Mouse (Mus musculus): ENCODE results near the gene Setd5. TPM values are rescaled to one million over a fixed set of nuclear protein-coding genes. Genes with fewer than 3 reads are reported as not detected.

Gene Setd5
- polyA plus RNA-seq, 1 experiment from 2014 or later = 90.7 TPM

DNA sequence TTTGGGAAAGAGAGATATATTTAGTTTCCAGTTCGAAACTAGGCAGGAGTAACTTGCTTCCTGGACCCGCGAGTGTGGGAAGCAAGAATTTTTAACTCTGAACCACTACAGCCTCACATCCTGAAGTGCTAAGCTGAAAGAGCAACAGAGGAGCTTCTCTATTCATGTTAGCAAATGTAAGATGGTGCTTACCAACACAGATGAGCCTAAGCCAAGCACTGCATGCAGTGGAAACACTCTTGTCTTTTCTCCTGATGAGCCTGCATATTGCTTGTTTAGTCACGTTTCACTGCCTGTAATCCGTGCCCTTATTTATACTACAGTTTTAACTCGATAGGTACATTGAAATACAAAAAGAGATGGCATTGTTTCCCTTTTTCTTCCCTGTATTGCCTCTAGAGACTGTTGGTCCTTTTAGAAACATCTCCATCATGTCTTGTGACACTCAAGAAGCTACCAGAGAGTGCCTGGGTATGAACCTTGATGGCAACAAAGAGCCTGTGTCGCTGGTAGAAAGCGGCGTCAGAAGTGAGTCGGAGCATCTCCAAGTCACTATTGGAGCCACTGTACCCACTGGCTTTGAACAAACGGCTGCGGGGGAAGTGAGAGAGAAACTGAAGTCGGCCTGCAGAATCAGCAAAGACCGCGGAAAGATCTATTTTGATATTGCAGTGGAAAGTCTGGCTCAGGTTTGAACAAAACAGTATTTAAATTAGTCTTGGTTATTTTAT is 30.0 kb upstream of the Setd5 start:
- Histone ChIP-seq H3K4me1 (ENCODE audit: control insufficient read depth, insufficient read depth, low read length) (peaks cover 3% of the 10 kb centered on the region; the same call in 1 of the 2 replicates), H3K4me3 (ENCODE audit: low read depth, low read length) (peak overlapping the region; percentile 63), H3K4me2 (ENCODE audit: low read depth, severe bottlenecking) (peak overlapping the region; percentile 88), H3K36me3 (ENCODE audit: control insufficient read depth, insufficient read depth, low read length) (0 out of 2 replicates have a peak, but pooled peaks cover 6% of the 10 kb centered on the region), H3K9ac (ENCODE audit: low read length) (no peak overlapping the region), H3K27me3 (ENCODE audit: control insufficient read depth, insufficient read depth, low read length) (no peaks in the 10 kb centered on the region), H3K9me3 (ENCODE audit: control insufficient read depth, low read length) (no peaks in the 10 kb centered on the region), H3K27ac (replicated peaks; ENCODE audit: low read depth, low read length) (no peak overlapping the region)
- 70% methylated on average over 15 of the region's 15 CpGs for WGBS
- DNase-seq (ENCODE audit: low spot score) = no peak
- no peak for ATAC-seq (ENCODE audit: insufficient number of reproducible peaks, low FRiP score, low TSS enrichment, low read depth)

DNA sequence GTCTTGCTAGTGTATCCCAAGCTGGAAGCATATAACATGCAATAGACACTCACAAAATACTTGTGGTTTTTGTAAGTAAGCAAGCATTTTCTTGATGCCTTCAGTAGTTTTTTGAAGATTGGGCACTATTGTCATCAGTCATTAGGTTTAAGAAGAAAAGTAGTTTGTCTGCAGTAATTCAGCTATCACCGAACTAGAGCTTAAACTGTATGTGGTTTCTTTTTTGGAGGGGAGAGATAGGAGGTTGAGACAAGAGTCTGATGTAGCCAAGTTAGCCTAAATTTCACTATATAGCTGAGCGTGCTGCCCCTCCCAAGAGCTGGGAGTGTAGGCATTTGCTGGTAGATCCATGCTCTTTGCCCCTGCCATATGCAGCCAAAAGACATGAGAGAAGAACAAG is 28.8 kb upstream of the Setd5 start:
- H3K36me3 ChIP-seq (ENCODE audit: control insufficient read depth, insufficient read depth, low read length) = 0 out of 2 replicates have a peak, but pooled peaks cover 6% of the 10 kb centered on the region
- no peaks in the 10 kb centered on the region for H3K27me3 ChIP-seq (ENCODE audit: control insufficient read depth, insufficient read depth, low read length)
- WGBS = 97% methylated on average over 2 of the region's 2 CpGs
- no peak for DNase-seq (ENCODE audit: low spot score)
- peaks cover 3% of the 10 kb centered on the region; the same call in 1 of the 2 replicates for H3K4me1 ChIP-seq (ENCODE audit: control insufficient read depth, insufficient read depth, low read length)
- H3K9me3 ChIP-seq (ENCODE audit: control insufficient read depth, low read length) = no peaks in the 10 kb centered on the region
- ATAC-seq (ENCODE audit: insufficient number of reproducible peaks, low FRiP score, low TSS enrichment, low read depth) = no peak
- H3K4me2 ChIP-seq (ENCODE audit: low read depth, severe bottlenecking) = no peak overlapping the region
- no peak overlapping the region for H3K27ac ChIP-seq (replicated peaks; ENCODE audit: low read depth, low read length)
- no peak overlapping the region for H3K4me3 ChIP-seq (ENCODE audit: low read depth, low read length)
- H3K9ac ChIP-seq (ENCODE audit: low read length) = no peak overlapping the region

GRCm38 (mm10) chr6:113049159-113049558 is 28.0 kb upstream of the Setd5 start:
- no peaks in the 10 kb centered on the region for H3K27me3 ChIP-seq (ENCODE audit: control insufficient read depth, insufficient read depth, low read length)
- no peak for ATAC-seq (ENCODE audit: insufficient number of reproducible peaks, low FRiP score, low TSS enrichment, low read depth)
- WGBS = 92% methylated on average over 3 of the region's 3 CpGs

DNA sequence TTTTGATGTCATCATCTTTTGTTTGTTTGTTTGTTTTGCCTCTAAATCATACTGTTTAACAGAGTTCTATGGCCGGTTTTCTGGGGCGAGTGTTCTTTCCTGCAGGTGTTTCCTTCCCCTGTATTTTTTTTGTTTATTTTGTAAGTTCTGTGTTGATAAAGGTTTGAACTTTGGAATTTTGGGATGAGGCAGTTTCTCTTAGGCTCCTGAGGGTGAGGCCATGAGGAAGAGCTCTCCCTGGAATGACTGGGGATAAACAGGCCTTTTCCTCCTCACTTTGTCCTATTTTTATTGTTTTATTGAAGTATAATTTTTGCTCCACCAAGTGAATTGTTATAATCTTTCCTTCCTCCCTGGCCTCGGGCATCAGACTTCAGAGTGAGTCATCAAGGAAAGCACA is 24.2 kb upstream of the Setd5 start:
- H3K4me1 ChIP-seq (ENCODE audit: control insufficient read depth, insufficient read depth, low read length) = no peaks in the 10 kb centered on the region
- 88% methylated on average over 3 of the region's 3 CpGs for WGBS
- no peak overlapping the region for H3K4me2 ChIP-seq (ENCODE audit: low read depth, severe bottlenecking)
- no peak overlapping the region for H3K27ac ChIP-seq (replicated peaks; ENCODE audit: low read depth, low read length)
- no peak for ATAC-seq (ENCODE audit: insufficient number of reproducible peaks, low FRiP score, low TSS enrichment, low read depth)
- no peaks in the 10 kb centered on the region for H3K27me3 ChIP-seq (ENCODE audit: control insufficient read depth, insufficient read depth, low read length)
- no peak overlapping the region for H3K4me3 ChIP-seq (ENCODE audit: low read depth, low read length)
- no peak overlapping the region for H3K9ac ChIP-seq (ENCODE audit: low read length)
- no peaks in the 10 kb centered on the region for H3K9me3 ChIP-seq (ENCODE audit: control insufficient read depth, low read length)
- DNase-seq (ENCODE audit: low spot score) = no peak
- H3K36me3 ChIP-seq (ENCODE audit: control insufficient read depth, insufficient read depth, low read length) = peaks cover 11% of the 10 kb centered on the region; the same call in 1 of the 2 replicates

More at GRCm38 (mm10) chr6:113049159-113049558, 28.0 kb upstream of the Setd5 start:
- Histone ChIP-seq H3K27ac (replicated peaks; ENCODE audit: low read depth, low read length) (no peak overlapping the region), H3K4me2 (ENCODE audit: low read depth, severe bottlenecking) (no peak overlapping the region), H3K4me1 (ENCODE audit: control insufficient read depth, insufficient read depth, low read length) (peaks cover 3% of the 10 kb centered on the region; the same call in 1 of the 2 replicates), H3K9ac (ENCODE audit: low read length) (no peak overlapping the region), H3K36me3 (ENCODE audit: control insufficient read depth, insufficient read depth, low read length) (0 out of 2 replicates have a peak, but pooled peaks cover 6% of the 10 kb centered on the region), H3K4me3 (ENCODE audit: low read depth, low read length) (no peak overlapping the region), H3K9me3 (ENCODE audit: control insufficient read depth, low read length) (no peaks in the 10 kb centered on the region)
- no peak for DNase-seq (ENCODE audit: low spot score)

DNA sequence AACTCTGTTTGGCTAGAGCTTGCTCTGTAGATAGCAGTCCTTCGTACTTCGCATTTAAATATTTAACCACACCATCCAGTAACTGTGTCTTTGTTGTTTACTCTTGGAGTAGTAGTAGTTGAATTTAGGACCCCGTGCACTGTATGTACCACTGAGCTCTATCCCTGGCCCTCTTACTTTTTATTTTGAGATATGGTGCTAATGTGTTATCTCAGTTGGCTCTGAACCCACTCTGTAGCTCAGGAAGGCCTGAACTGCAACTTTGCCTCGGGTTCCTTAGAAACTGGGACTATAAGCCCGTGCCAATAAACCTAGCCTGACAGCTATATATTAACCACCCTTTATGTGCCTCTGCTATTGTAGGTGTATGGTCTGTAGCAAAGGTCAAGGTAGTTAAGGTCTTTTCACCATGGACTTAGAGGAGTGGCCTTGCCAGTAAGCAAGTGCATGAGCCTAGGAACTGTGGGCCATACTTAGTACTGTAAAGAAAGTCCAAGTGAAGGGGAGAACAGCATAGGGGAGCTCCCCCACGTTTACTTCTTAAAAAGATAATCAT is 22.5 kb upstream of the Setd5 start:
- H3K4me1 ChIP-seq (ENCODE audit: control insufficient read depth, insufficient read depth, low read length) = no peaks in the 10 kb centered on the region
- no peaks in the 10 kb centered on the region for H3K27me3 ChIP-seq (ENCODE audit: control insufficient read depth, insufficient read depth, low read length)
- no peak for DNase-seq (ENCODE audit: low spot score)
- no peaks in the 10 kb centered on the region for H3K9me3 ChIP-seq (ENCODE audit: control insufficient read depth, low read length)
- WGBS = 91% methylated on average over 6 of the region's 6 CpGs
- H3K4me3 ChIP-seq (ENCODE audit: low read depth, low read length) = no peak overlapping the region
- H3K9ac ChIP-seq (ENCODE audit: low read length) = no peak overlapping the region
- H3K4me2 ChIP-seq (ENCODE audit: low read depth, severe bottlenecking) = no peak overlapping the region
- no peak overlapping the region for H3K27ac ChIP-seq (replicated peaks; ENCODE audit: low read depth, low read length)
- no peak for ATAC-seq (ENCODE audit: insufficient number of reproducible peaks, low FRiP score, low TSS enrichment, low read depth)
- H3K36me3 ChIP-seq (ENCODE audit: control insufficient read depth, insufficient read depth, low read length) = peaks cover 9% of the 10 kb centered on the region; the same call in 1 of the 2 replicates

- WGBS = 70% methylated on average over 1 of the region's 1 CpGs
- Histone ChIP-seq H3K27me3 (ENCODE audit: control insufficient read depth, insufficient read depth, low read length) (no peaks in the 10 kb centered on the region), H3K9me3 (ENCODE audit: control insufficient read depth, low read length) (no peaks in the 10 kb centered on the region), H3K4me3 (ENCODE audit: low read depth, low read length) (no peak overlapping the region), H3K4me2 (ENCODE audit: low read depth, severe bottlenecking) (no peak overlapping the region), H3K27ac (replicated peaks; ENCODE audit: low read depth, low read length) (no peak overlapping the region), H3K36me3 (ENCODE audit: control insufficient read depth, insufficient read depth, low read length) (peaks cover 9% of the 10 kb centered on the region; the same call in 1 of the 2 replicates), H3K9ac (ENCODE audit: low read length) (no peak overlapping the region), H3K4me1 (ENCODE audit: control insufficient read depth, insufficient read depth, low read length) (no peaks in the 10 kb centered on the region)
- ATAC-seq (ENCODE audit: insufficient number of reproducible peaks, low FRiP score, low TSS enrichment, low read depth) = no peak
- no peak for DNase-seq (ENCODE audit: low spot score)
Measured at GRCm38 (mm10) chr6:113060892-113061563, 16.1 kb upstream of the Setd5 start.

DNA sequence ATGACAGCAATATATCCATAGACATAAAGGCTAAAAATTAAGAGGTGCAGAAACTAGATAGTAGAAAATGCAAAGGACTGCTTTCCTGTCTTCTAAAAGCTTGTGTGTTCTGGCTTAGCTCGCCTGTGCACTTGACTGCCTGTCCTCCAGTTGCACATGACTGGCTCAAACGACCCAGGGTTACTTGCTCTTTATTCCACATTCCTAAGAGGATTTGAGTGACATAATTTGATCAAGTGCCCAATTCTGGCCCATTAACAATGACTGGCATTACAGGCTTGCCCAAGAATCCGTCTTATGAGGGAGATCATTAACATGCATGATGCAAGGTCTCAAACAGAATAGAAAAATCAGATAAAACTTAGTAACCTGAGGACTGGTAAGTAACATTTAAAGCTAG is 14.9 kb upstream of the Setd5 start:
- no peak for DNase-seq (ENCODE audit: low spot score)
- Histone ChIP-seq H3K36me3 (ENCODE audit: control insufficient read depth, insufficient read depth, low read length) (peaks cover 10% of the 10 kb centered on the region; the same call in 1 of the 2 replicates), H3K27ac (replicated peaks; ENCODE audit: low read depth, low read length) (no peak overlapping the region), H3K9ac (ENCODE audit: low read length) (no peak overlapping the region), H3K4me2 (ENCODE audit: low read depth, severe bottlenecking) (no peak overlapping the region), H3K27me3 (ENCODE audit: control insufficient read depth, insufficient read depth, low read length) (no peaks in the 10 kb centered on the region), H3K4me3 (ENCODE audit: low read depth, low read length) (no peak overlapping the region), H3K4me1 (ENCODE audit: control insufficient read depth, insufficient read depth, low read length) (no peaks in the 10 kb centered on the region), H3K9me3 (ENCODE audit: control insufficient read depth, low read length) (no peaks in the 10 kb centered on the region)
- ATAC-seq (ENCODE audit: insufficient number of reproducible peaks, low FRiP score, low TSS enrichment, low read depth) = no peak
- 80% methylated on average over 3 of the region's 3 CpGs for WGBS

DNA sequence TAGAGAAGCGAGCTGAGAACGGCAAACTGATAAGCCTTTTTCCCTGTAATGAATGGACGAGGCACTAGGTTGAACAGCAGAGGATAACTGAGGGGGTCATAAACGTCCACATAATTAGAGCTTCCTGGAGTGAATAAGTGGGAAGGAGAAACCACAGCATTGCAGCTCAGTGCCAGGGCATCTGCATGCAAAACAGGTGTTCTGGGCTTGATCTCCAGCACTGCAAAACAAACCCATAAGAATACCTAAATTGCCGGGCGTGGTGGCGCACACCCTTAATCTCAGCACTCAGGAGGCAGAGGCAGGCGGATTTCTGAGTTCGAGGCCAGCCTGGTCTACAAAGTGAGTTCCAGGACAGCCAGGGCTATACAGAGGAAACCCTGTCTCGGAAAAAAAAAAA is 13.8 kb upstream of the Setd5 start:
- no peak overlapping the region for H3K27ac ChIP-seq (replicated peaks; ENCODE audit: low read depth, low read length)
- no peak overlapping the region for H3K4me2 ChIP-seq (ENCODE audit: low read depth, severe bottlenecking)
- H3K4me1 ChIP-seq (ENCODE audit: control insufficient read depth, insufficient read depth, low read length) = no peaks in the 10 kb centered on the region
- H3K36me3 ChIP-seq (ENCODE audit: control insufficient read depth, insufficient read depth, low read length) = peaks cover 14% of the 10 kb centered on the region; the same call in 1 of the 2 replicates
- H3K27me3 ChIP-seq (ENCODE audit: control insufficient read depth, insufficient read depth, low read length) = no peaks in the 10 kb centered on the region
- 89% methylated on average over 10 of the region's 10 CpGs for WGBS
- H3K9me3 ChIP-seq (ENCODE audit: control insufficient read depth, low read length) = no peaks in the 10 kb centered on the region
- no peak overlapping the region for H3K9ac ChIP-seq (ENCODE audit: low read length)
- DNase-seq (ENCODE audit: low spot score) (no peak), ATAC-seq (ENCODE audit: insufficient number of reproducible peaks, low FRiP score, low TSS enrichment, low read depth) (no peak)
- no peak overlapping the region for H3K4me3 ChIP-seq (ENCODE audit: low read depth, low read length)
